33 mouse cellular contexts compared by ENCODE assay signal in the genomic region with DNA sequence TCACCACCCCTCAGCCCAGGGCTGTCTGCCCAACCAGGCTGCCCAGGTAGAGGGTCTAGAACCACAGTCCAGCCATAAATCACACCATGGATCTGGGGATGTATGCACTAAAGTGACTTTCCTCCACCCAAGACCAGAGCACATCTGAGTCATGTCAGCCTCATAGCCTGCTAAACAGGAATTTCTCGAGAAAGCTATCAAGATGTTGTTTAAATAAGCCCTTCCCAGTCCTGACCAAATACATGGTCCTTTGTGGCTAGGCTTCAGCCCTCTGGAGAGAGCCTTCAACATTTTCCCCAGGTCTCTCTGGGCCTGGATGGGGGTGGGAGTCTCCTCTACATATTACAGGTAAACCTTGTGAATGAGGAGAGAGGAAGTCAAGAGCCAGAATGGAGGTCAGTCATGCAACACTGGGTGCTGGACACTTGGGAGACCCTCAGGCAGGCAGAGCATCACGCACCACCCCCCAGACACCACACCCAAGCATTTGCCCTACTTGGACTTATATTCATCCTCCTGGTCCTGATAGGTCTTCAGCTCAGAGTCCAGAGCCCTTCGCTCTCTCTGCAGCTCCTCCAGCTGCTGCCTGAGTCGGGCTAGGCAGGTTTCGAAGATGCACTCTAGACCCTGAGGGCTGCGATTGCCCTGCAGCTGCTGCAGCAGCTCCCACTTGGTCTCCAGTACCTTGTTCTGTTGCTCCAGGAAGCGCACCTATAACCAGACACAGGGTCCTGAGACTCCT. TPM values are rescaled to one million over a fixed set of nuclear protein-coding genes. Genes with fewer than 3 reads are reported as not detected.
DNase-seq lines count a peak whose midpoint lies in the region; ATAC-seq and TF ChIP-seq lines count a peak whose summit lies in the region.
"Had no signal": no experiment of that assay in that cellular context is flagged by ENCODE, and none has a peak within 500 bp of the region (broad histone marks: within the 10 kb centered on the region; RNA-seq: fewer than 3 reads in every experiment).

No protein-coding gene starts in this region.

- WGBS in lung, embryonic 14.5 days: 72% methylated on average over 7 of the region's 7 CpGs
- WGBS in stomach, embryonic 14.5 days: 66% methylated on average over 7 of the region's 7 CpGs

- DNase-seq in lung, embryonic 14.5 days: peak; percentile 49
- DNase-seq in lung, postnatal 25 days (ENCODE audit: low spot score): no peak
- DNase-seq in urinary bladder, postnatal 14 days (ENCODE audit: low spot score): peak; percentile 40
- no peak for DNase-seq in urinary bladder, postnatal 4 days (ENCODE audit: low spot score in 2 of 2)
- no peak for DNase-seq in heart, adult 18-20 months
- no peak for DNase-seq in heart, postnatal 14 days
- DNase-seq: adrenal gland, postnatal 14 days; cerebellum, adult 11 months; cerebellum, adult 9-11 months; gastrocnemius, postnatal 10 days; heart, postnatal 36 days; kidney, adult 2 months; kidney, postnatal 36 days; midbrain, embryonic 14.5 days; thymus, adult 2 months; thymus, postnatal 36 days had no signal

- peaks cover 4% of the 10 kb centered on the region; the same call in 1 of the 2 replicates for H3K4me1 ChIP-seq in lung, embryonic 14.5 days (ENCODE audit: insufficient read depth)
- H3K4me1 ChIP-seq in stomach, embryonic 14.5 days (ENCODE audit: control insufficient read depth, insufficient read depth, low read length): peaks cover 5% of the 10 kb centered on the region
- H3K4me1 ChIP-seq: forebrain, embryonic 12.5 days; hindbrain, embryonic 12.5 days; limb, embryonic 12.5 days; liver, embryonic 15.5 days had no signal

- no peaks in the 10 kb centered on the region for H3K36me3 ChIP-seq in lung, embryonic 14.5 days (ENCODE audit: insufficient read depth)
- H3K36me3 ChIP-seq in stomach, embryonic 14.5 days (ENCODE audit: control insufficient read depth, insufficient read depth, low read length): no peaks in the 10 kb centered on the region
- H3K36me3 ChIP-seq: forebrain, embryonic 12.5 days; hindbrain, embryonic 12.5 days; limb, embryonic 12.5 days; liver, embryonic 15.5 days had no signal

- intact Hi-C loops in heart, postnatal 14 days (cut with DNase I): no loop called here

- H3K9ac ChIP-seq in lung, embryonic 14.5 days: no peak overlapping the region
- no peak overlapping the region for H3K9ac ChIP-seq in stomach, embryonic 14.5 days (replicated peaks; ENCODE audit: low read depth, low read length)
- H3K9ac ChIP-seq: forebrain, embryonic 12.5 days; hindbrain, embryonic 12.5 days; liver, embryonic 15.5 days had no signal

- no peak for TF ChIP-seq CTCF in lung, embryonic 14.5 days (IDR thresholded peaks at IDR 0.05; ENCODE audit: low read depth)

- H3K4me2 ChIP-seq in lung, embryonic 14.5 days: no peak overlapping the region
- no peak overlapping the region for H3K4me2 ChIP-seq in stomach, embryonic 14.5 days (replicated peaks; ENCODE audit: low read depth, low read length)
- H3K4me2 ChIP-seq: forebrain, embryonic 12.5 days; hindbrain, embryonic 12.5 days; limb, embryonic 12.5 days; liver, embryonic 15.5 days had no signal

- no peak overlapping the region for H3K4me3 ChIP-seq in lung, embryonic 14.5 days (ENCODE audit: low read depth, low read length)
- H3K4me3 ChIP-seq in stomach, embryonic 14.5 days (ENCODE audit: low read depth, low read length): no peak overlapping the region
- H3K4me3 ChIP-seq: erythroblast, embryonic 14.5 days; forebrain, embryonic 12.5 days; hindbrain, embryonic 12.5 days; layer of hippocampus, adult 2 months; left cerebral cortex, adult 2 months; limb, embryonic 12.5 days; liver, embryonic 15.5 days had no signal

- H3K27me3 ChIP-seq in lung, embryonic 14.5 days (ENCODE audit: insufficient read depth, low read length): no peaks in the 10 kb centered on the region
- no peaks in the 10 kb centered on the region for H3K27me3 ChIP-seq in stomach, embryonic 14.5 days (ENCODE audit: control insufficient read depth, insufficient read depth, low read length)
- H3K27me3 ChIP-seq: forebrain, embryonic 12.5 days; hindbrain, embryonic 12.5 days; liver, embryonic 15.5 days had no signal

- no peak for ATAC-seq in lung, embryonic 14.5 days (ENCODE audit: insufficient read depth)
- ATAC-seq in stomach, embryonic 14.5 days (ENCODE audit: insufficient number of reproducible peaks, insufficient read depth, low FRiP score, low read depth): peak; percentile 84
- ATAC-seq: Patski had no signal

- peak overlapping the region; percentile 75 for H3K27ac ChIP-seq in lung, embryonic 14.5 days (ENCODE audit: low read depth)
- peak overlapping the region; percentile 82 for H3K27ac ChIP-seq in stomach, embryonic 14.5 days (ENCODE audit: low read length)
- H3K27ac ChIP-seq: forebrain, embryonic 12.5 days; hindbrain, embryonic 12.5 days; layer of hippocampus, adult 2 months; left cerebral cortex, adult 2 months; limb, embryonic 12.5 days; liver, embryonic 15.5 days had no signal

- H3K9me3 ChIP-seq in lung, embryonic 14.5 days (ENCODE audit: low read depth, low read length): no peaks in the 10 kb centered on the region
- no peaks in the 10 kb centered on the region for H3K9me3 ChIP-seq in stomach, embryonic 14.5 days (ENCODE audit: control insufficient read depth, low read depth, low read length)
- H3K9me3 ChIP-seq: forebrain, embryonic 12.5 days; hindbrain, embryonic 12.5 days; limb, embryonic 12.5 days; liver, embryonic 15.5 days had no signal

RNA-seq across cellular contexts. Expression of gene Krt78, which starts 1.2 kb away (rescaled TPM):
- 0.05 TPM in 2 replicates for polyA plus RNA-seq in lung, embryonic 14.5 days (2014; fragmentation: Nextera tagmentation; extraction: Ambion mirVana)
- 0.36 and 0.66 TPM in 2 replicates for polyA plus RNA-seq in stomach, embryonic 14.5 days (2014; fragmentation: Nextera tagmentation; extraction: Ambion mirVana)
- total RNA-seq in heart, adult 18-20 months (2021): under 1 TPM in 1 of 2 experiments, not detected in 1; 0.07 TPM
- total RNA-seq in heart, postnatal 14 days (2021): not detected
- total RNA-seq: adrenal gland, postnatal 14 days; common myeloid progenitor, adult 5-6 weeks; gastrocnemius, postnatal 10 days; heart, postnatal 36 days; layer of hippocampus, adult 2 months; layer of hippocampus, postnatal 14 days; left cerebral cortex, adult 2 months; left cerebral cortex, postnatal 25 days; liver, adult 2 months; monocyte, adult 5-6 weeks had no signal
- polyA plus RNA-seq: forebrain, embryonic 12.5 days; heart, embryonic 14.5 days; hindbrain, embryonic 12.5 days; limb, embryonic 12.5 days; liver, adult 2 months; liver, embryonic 15.5 days; midbrain, embryonic 14.5 days; neural tube, embryonic 14.5 days had no signal

RNA-seq across cellular contexts. Expression of gene Krt79, which starts 12.8 kb away (rescaled TPM):
- polyA plus RNA-seq in lung, embryonic 14.5 days (2014; fragmentation: Nextera tagmentation; extraction: Ambion mirVana): 0.20 and 0.22 TPM in 2 replicates
- polyA plus RNA-seq in stomach, embryonic 14.5 days (2014; fragmentation: Nextera tagmentation; extraction: Ambion mirVana): 0.38 and 0.78 TPM in 2 replicates
- not detected for total RNA-seq in heart, adult 18-20 months (2021)
- under 1 TPM; 0.26 to 0.34 TPM for total RNA-seq in heart, postnatal 14 days (2021)
- total RNA-seq: common myeloid progenitor, adult 5-6 weeks; gastrocnemius, postnatal 10 days; heart, postnatal 36 days; layer of hippocampus, adult 2 months; left cerebral cortex, adult 2 months; left cerebral cortex, postnatal 25 days; MEL; monocyte, adult 5-6 weeks had no signal
- polyA plus RNA-seq: erythroblast, embryonic 14.5 days; hindbrain, embryonic 12.5 days; limb, embryonic 12.5 days; liver, embryonic 15.5 days had no signal

RNA-seq across cellular contexts. Expression of gene Krt4, which starts 28.4 kb away (rescaled TPM):
- 0.97 and 1.3 TPM in 2 replicates for polyA plus RNA-seq in lung, embryonic 14.5 days (2014; fragmentation: Nextera tagmentation; extraction: Ambion mirVana)
- 60.1 and 100 TPM in 2 replicates for polyA plus RNA-seq in stomach, embryonic 14.5 days (2014; fragmentation: Nextera tagmentation; extraction: Ambion mirVana)
- under 1 TPM in 1 of 2 experiments, not detected in 1; 0.33 TPM for total RNA-seq in heart, adult 18-20 months (2021)
- not detected for total RNA-seq in heart, postnatal 14 days (2021)
- total RNA-seq: adrenal gland, postnatal 14 days; common myeloid progenitor, adult 5-6 weeks; heart, postnatal 36 days; layer of hippocampus, adult 2 months; layer of hippocampus, postnatal 14 days; left cerebral cortex, adult 2 months; left cerebral cortex, postnatal 25 days; liver, adult 2 months; MEL; monocyte, adult 5-6 weeks had no signal
- polyA plus RNA-seq: erythroblast, embryonic 14.5 days; forebrain, embryonic 12.5 days; hindbrain, embryonic 12.5 days; kidney, adult 2 months; limb, embryonic 12.5 days; midbrain, embryonic 14.5 days had no signal

RNA-seq across cellular contexts. Expression of gene Krt8, which starts 51.4 kb away (rescaled TPM):
- polyA plus RNA-seq in lung, embryonic 14.5 days (2014; fragmentation: Nextera tagmentation; extraction: Ambion mirVana): 183 and 192 TPM in 2 replicates
- 707 and 780 TPM in 2 replicates for polyA plus RNA-seq in stomach, embryonic 14.5 days (2014; fragmentation: Nextera tagmentation; extraction: Ambion mirVana)
- total RNA-seq in heart, adult 18-20 months (2021): 1 to 10 TPM; 1.5 to 3.0 TPM
- total RNA-seq in heart, postnatal 14 days (2021): 1 to 10 TPM; 4.2 to 7.0 TPM
- total RNA-seq: common myeloid progenitor, adult 5-6 weeks had no signal

Comparison
In these comparisons a context has a peak if more than half of its experiments do, and no peak if none do; other contexts are left out.
1. DNase-seq: peak in lung, embryonic 14.5 days (single experiment) and urinary bladder, postnatal 14 days (single experiment); none in lung, postnatal 25 days (single experiment), urinary bladder, postnatal 4 days (0 of 2), heart, adult 18-20 months (0 of 2) and heart, postnatal 14 days (0 of 2).